Mouse (Mus musculus): ENCODE results near the gene St3gal4. TPM values are rescaled to one million over a fixed set of nuclear protein-coding genes. Genes with fewer than 3 reads are reported as not detected.
A peak's percentile ranks its signal among the peaks of the same experiment; 100 is the strongest.

Gene St3gal4
- total and polyA plus RNA-seq, 3 experiments: 6.2 to 9.3 (median 8.8) TPM

- Histone ChIP-seq H3K4me3 (replicated peaks in 1 of 3; ENCODE audit: low read depth in 2 of 3, low read length in 2 of 3, poor library complexity in 1 of 3) (no peak overlapping the region), H3K27ac (ENCODE audit: insufficient read depth, low read depth) (no peak overlapping the region), H3K9me3 (replicated peaks; ENCODE audit: low read length) (peaks cover 4% of the 10 kb centered on the region), H3K4me1 (ENCODE audit: control insufficient read depth in 1 of 2, insufficient read depth in 2 of 2) (peaks cover 0 to 23% of the 10 kb centered on the region in 2 experiments; a peak in 2 of 4 replicates), H3K36me3 (replicated peaks in 1 of 2; ENCODE audit: control insufficient read depth in 1 of 2, insufficient read depth in 1 of 2, low read length in 1 of 2) (no peaks in the 10 kb centered on the region), H3K79me2 (replicated peaks; ENCODE audit: control insufficient read depth, extremely low read depth, insufficient read depth, poor library complexity, severe bottlenecking) (no peaks in the 10 kb centered on the region), H3K9ac (ENCODE audit: insufficient read depth, low read depth) (no peak overlapping the region), H3K27me3 (replicated peaks) (no peaks in the 10 kb centered on the region), H3K4me2 (ENCODE audit: insufficient read depth, low read depth, poor library complexity, severe bottlenecking) (no peak overlapping the region)
- in situ Hi-C loops (cut with MboI; ENCODE audit: low pct_ligation_motif_present, low pct_unique_long_range_greater_than_20kb, low sequenced_read_pairs): loop anchor here (25.0 kb wide), 2 partner anchors 512 to 538 kb away; partner anchors contain the start of gene Kirrel3
- DNase-seq (ENCODE audit: extremely low read depth): peak; percentile 12
- dilution Hi-C loops (cut with MboI; ENCODE audit: extremely low pct_ligation_motif_present, extremely low pct_unique_long_range_greater_than_20kb, low sequenced_read_pairs): no loop called here
- TF ChIP-seq KAT2A (IDR thresholded peaks at IDR 0.05; ENCODE audit: insufficient replicate concordance, low read length) (no peak), MAX (IDR thresholded peaks at IDR 0.05; ENCODE audit: low read length) (no peak), MXI1 (IDR thresholded peaks at IDR 0.05; ENCODE audit: low read depth, low read length) (no peak), PAX5 (IDR thresholded peaks at IDR 0.05; ENCODE audit: low read length) (no peak), RCOR1 (conservative IDR thresholded peaks at IDR 0.05; ENCODE audit: low read depth, low read length) (no peak)
Observed at GRCm38 (mm10) chr9:35024591-35025496, 94.2 kb downstream of the St3gal4 start.

- Histone ChIP-seq H3K79me2 (replicated peaks; ENCODE audit: control insufficient read depth, extremely low read depth, insufficient read depth, poor library complexity, severe bottlenecking) (no peaks in the 10 kb centered on the region), H3K36me3 (replicated peaks in 1 of 2; ENCODE audit: control insufficient read depth in 1 of 2, insufficient read depth in 1 of 2, low read length in 1 of 2) (no peaks in the 10 kb centered on the region), H3K4me3 (replicated peaks in 1 of 3; ENCODE audit: low read depth in 2 of 3, low read length in 2 of 3, poor library complexity in 1 of 3) (no peak overlapping the region), H3K27me3 (replicated peaks) (peaks cover 11% of the 10 kb centered on the region), H3K9ac (ENCODE audit: insufficient read depth, low read depth) (no peak overlapping the region), H3K9me3 (replicated peaks; ENCODE audit: low read length) (peaks cover 4% of the 10 kb centered on the region), H3K27ac (ENCODE audit: insufficient read depth, low read depth) (no peak overlapping the region), H3K4me2 (ENCODE audit: insufficient read depth, low read depth, poor library complexity, severe bottlenecking) (no peak overlapping the region), H3K4me1 (ENCODE audit: control insufficient read depth in 1 of 2, insufficient read depth in 2 of 2) (peaks cover 0 to 6% of the 10 kb centered on the region in 2 experiments; a peak in 2 of 4 replicates)
- TF ChIP-seq USF2 (conservative IDR thresholded peaks at IDR 0.05; ENCODE audit: low read depth, low read length) (no peak), MYC (IDR thresholded peaks at IDR 0.05; ENCODE audit: low read depth, low read length) (no peak), ZC3H11A (IDR thresholded peaks at IDR 0.05; ENCODE audit: low read depth, low read length) (no peak), CTCF (conservative IDR thresholded peaks at IDR 0.05 in 1 of 2, IDR thresholded peaks at IDR 0.05 in 1 of 2; ENCODE audit: low read depth in 2 of 2, low read length in 2 of 2) (no peak), GABPA (IDR thresholded peaks at IDR 0.05; ENCODE audit: insufficient replicate concordance, low read depth, low read length) (no peak), POLR2AphosphoS2 (IDR thresholded peaks at IDR 0.05; ENCODE audit: low read depth, low read length) (no peak), UBTF (IDR thresholded peaks at IDR 0.05; ENCODE audit: low read depth, low read length) (no peak), MAFK (IDR thresholded peaks at IDR 0.05; ENCODE audit: insufficient replicate concordance, low read length) (no peak), MAZ (IDR thresholded peaks at IDR 0.05; ENCODE audit: low read depth, low read length) (no peak), CHD2 (IDR thresholded peaks at IDR 0.05; ENCODE audit: low read length) (no peak), MXI1 (IDR thresholded peaks at IDR 0.05; ENCODE audit: low read depth, low read length) (no peak), JUN (IDR thresholded peaks at IDR 0.05; ENCODE audit: insufficient read depth, low read depth, low read length) (no peak), POLR2A (IDR thresholded peaks at IDR 0.05; ENCODE audit: low read depth, low read length) (no peak), PAX5 (IDR thresholded peaks at IDR 0.05; ENCODE audit: low read length) (no peak), SMC3 (IDR thresholded peaks at IDR 0.05; ENCODE audit: low read depth, low read length) (no peak), TBP (conservative IDR thresholded peaks at IDR 0.05; ENCODE audit: low read depth, low read length) (no peak), KAT2A (IDR thresholded peaks at IDR 0.05; ENCODE audit: insufficient replicate concordance, low read length) (no peak)
- in situ Hi-C loops (cut with MboI; ENCODE audit: low pct_ligation_motif_present, low pct_unique_long_range_greater_than_20kb, low sequenced_read_pairs) (loop anchor here (25.0 kb wide), 1 partner anchor 534 kb away; the partner anchor contains the start of gene Kirrel3), dilution Hi-C loops (cut with MboI; ENCODE audit: extremely low pct_ligation_motif_present, extremely low pct_unique_long_range_greater_than_20kb, low sequenced_read_pairs) (no loop called here)
- DNase-seq (ENCODE audit: extremely low read depth): no peak
Observed at GRCm38 (mm10) chr9:35021744-35022143, 97.3 kb downstream of the St3gal4 start.
